Mouse (Mus musculus): ENCODE measurements at regions not wholly inside any gene's neighbourhood (a gene's known extent, or its start where the extent isn't known, plus 50 kb on each side); places are given as distances from the start of the nearest gene placed in this dataset.

DNA sequence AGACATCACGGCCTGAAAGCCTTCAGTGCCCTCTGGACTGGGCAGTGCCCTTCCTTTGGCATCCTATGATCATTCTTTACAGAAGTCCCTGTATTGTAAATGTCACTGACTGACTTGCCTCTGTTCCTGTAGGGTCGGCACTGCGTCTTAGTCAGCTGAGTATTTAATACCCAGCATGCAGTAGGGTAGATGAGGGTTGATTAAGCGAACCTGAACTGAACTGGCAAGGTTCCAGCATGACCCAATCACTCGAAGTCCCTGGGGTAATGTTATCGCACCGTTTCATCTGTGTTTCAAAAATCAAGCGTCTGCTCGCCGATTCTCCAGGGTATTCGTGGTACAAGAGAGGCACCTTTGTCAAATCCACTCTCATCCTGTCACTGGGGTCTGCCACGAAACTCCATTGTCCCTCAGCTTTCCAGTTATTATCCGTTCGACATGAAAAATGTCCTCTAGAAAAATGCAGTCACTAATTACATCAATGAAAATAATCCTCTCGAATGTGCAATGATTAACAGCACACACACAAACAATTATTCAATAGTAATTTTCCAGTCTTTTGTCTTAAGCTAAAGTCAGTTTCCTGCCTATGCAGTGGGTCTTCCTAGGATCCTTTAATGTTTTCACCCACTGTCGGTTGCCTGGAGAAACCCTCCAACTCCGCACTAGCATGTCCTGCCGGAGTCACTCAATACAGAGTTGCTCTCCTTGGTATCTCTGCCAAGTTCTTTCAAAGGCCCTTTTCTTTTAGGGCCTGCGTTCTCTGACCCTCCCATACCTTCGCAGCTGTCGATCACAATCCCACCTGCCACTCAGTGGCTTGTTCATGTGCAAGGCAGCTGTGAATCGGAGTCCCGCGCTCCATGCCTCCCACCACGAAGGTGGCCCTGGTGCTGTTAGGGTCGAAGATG, 212.4 kb downstream of the Srek1 start:
- no peak for TF ChIP-seq POLR2A (IDR thresholded peaks at IDR 0.05; ENCODE audit: borderline replicate concordance, insufficient read depth, low read length)
- TF ChIP-seq CTCF (IDR thresholded peaks at IDR 0.05; ENCODE audit: borderline replicate concordance, insufficient read depth, low read depth, low read length), result no peak

All from cerebellum, adult 2 months (tissue).